Mouse (Mus musculus) right cerebral cortex, adult 18-20 months (tissue): ENCODE results near the gene Aebp1.
"Not testable (repeated sequence)": the region's sequence is repeated elsewhere in the genome, so short reads cannot be mapped to it uniquely, and the experiment has no call there.

ENCODE experiments used
- DNase-seq: peaks from one replicate; pipeline ENCODE4 v3.0.0; 2022; ENCODE audit warnings: mixed read lengths

The Aebp1 gene

GRCm38 (mm10) chr11:5856479-5857130 is 5.1 kb upstream of the Aebp1 start:
- DNase-seq: no peak

GRCm38 (mm10) chr11:5858723-5859122 is 3.0 kb upstream of the Aebp1 start:
- DNase-seq: no peak

DNA sequence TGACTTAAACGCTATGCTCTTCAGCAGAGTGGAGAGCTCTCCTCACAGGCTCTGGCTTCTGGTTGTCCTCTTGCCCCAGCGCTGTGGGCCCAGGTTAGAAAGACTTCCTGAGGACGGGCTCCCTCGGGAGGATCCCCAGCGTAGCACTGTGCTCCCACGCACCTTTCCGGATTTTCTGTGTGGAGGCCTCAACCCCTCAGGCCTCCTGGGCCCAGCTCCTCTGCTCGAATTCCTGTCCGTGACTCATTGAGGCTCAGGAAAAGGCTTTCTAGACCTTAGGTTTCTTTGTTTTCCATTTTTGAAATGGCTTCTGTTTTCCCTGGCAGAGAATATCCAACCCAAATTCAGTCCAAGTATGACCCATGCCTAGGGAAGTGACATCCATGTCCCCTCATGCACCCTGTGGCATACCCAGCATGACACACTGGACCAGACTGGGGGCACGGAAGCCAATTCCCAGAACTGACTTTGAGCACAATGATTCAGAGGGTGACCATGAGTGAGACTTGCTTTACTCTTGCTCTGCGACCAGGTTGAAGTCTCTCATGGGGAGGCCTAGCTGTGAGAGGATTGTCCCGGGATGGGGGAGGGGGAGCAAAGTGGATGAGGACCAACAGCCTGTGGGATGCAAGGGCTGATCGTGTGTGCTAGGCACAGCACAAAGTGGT is 1.7 kb upstream of the Aebp1 start:
- DNase-seq: no peak

GRCm38 (mm10) chr11:5860639-5861038 is 1.1 kb upstream of the Aebp1 start:
- no peak for DNase-seq

DNA sequence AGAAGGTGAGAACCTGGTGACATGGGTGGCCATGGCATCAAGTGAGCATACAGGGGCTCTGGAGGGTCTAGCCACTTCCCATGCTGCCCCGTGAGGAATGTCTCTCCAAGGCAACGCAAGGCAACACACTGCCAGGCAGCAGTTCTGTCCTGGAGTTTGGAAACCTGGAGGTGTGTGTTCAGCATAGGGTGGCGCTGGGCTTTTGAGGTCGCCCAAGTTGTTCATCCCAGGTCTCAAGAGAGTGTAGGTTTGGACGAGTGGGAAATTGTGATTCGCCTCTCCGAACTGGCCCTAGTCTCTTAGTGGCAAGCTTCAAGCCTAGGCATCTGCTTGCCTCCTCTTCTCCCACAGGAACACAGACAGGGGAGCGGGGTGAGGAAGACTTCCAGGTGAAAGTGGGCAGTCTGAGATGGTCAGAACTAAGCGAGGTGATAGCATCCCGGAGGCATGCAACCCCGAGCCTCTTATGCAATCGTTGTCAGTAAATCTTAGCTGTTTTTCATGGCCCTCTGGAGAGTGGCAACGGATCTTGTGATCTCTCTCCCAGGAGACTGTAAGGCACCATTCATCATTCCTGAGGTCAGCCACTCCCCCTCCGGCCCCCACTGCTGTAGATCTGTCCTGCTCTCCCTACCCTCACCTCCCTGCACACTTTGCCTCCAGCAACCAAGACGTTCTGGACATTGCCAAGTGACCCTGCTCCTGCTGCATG is 803 bp downstream of the Aebp1 start:
- no peak for DNase-seq

GRCm38 (mm10) chr11:5867196-5867595 is 5.4 kb downstream of the Aebp1 start:
- no peak for DNase-seq

DNA sequence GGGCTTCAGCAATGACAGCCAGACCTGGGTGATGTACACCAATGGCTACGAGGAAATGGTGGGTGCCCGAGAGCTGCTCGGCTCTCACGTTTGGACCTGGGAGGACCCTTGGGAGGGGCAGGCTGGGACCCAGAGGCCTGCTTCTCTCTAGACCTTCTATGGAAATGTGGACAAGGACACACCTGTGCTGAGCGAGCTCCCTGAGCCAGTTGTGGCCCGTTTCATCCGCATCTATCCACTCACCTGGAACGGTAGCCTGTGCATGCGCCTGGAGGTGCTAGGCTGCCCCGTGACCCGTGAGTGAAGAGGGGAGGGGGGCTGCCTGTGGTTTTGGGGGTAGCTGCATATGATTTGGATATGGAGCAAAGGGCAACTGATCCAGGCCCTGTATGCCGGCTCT is 6.6 kb downstream of the Aebp1 start:
- no peak for DNase-seq

- no peak for DNase-seq
Measured at GRCm38 (mm10) chr11:5869331-5869730, 7.6 kb downstream of the Aebp1 start.

DNA sequence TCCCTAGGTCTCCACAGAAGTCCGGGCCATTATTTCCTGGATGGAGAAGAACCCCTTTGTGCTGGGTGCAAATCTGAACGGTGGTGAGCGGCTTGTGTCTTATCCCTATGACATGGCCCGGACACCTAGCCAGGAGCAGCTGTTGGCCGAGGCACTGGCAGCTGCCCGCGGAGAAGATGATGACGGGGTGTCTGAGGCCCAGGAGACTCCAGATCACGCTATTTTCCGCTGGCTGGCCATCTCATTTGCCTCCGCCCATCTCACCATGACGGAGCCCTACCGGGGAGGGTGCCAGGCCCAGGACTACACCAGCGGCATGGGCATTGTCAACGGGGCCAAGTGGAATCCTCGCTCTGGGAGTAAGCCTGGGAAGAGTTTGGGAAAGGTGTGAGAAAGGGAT is 8.3 kb downstream of the Aebp1 start:
- DNase-seq: no peak

DNA sequence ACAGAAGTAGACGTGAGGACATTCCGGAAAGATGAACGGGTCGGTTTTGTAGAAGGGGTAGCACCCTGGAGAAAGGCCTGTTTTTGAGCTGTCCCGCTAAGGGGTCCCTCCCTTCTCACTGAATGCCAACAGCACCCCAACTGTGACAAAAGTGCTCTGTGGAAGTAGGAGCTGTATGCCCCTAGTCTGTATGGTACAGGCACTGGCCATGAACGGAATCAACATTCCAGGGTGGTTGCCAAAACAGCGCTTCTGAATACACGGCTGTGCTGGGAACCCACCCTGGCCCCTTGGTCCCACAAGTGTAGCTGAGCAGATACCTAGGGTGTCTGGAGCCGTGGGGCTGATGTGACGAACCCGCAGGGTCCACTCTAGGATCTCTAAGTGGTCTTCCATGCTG is 11.0 kb downstream of the Aebp1 start:
- DNase-seq: no peak

- no peak for DNase-seq
Measured at GRCm38 (mm10) chr11:5873192-5873591, 11.4 kb downstream of the Aebp1 start.

- no peak for DNase-seq
Measured at GRCm38 (mm10) chr11:5877421-5877820, 15.7 kb downstream of the Aebp1 start.

DNA sequence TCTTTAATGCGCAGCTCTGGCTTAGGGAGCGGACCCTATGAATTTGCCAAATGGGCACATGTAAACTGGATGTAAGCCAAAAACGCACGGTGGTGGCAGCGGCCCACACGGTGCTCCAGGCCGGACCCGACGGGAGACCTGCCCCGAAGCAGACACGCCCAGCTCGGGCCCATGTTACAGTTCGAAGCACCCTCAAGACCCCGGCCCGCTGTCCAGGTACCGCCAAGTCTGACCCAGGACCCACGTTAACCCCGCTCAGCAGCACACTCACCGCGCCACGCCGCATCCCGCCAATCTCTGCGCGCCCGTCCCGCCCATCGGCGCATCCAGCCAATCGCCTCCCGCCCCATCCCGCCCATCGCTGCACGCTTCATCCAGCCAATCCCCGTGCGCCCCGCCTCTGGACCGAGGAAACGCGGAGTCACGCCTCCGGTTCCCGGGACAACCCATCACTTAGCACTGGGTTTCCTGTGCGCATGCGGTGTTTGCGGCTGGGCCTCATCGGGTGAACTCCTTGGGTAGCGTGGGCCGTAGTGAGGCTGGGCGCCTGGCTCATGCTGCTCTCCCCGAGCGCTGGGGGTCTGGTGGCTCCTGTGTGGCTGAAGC is 16.3 kb downstream of the Aebp1 start, which contains the start of gene Pold2:
Gene Pold2, minus strand, starts transcription at position 372 of the 606 bp plus-strand sequence.
- peak; percentile 98 for DNase-seq

GRCm38 (mm10) chr11:5878661-5879060 is 16.9 kb downstream of the Aebp1 start:
- DNase-seq: no peak

DNA sequence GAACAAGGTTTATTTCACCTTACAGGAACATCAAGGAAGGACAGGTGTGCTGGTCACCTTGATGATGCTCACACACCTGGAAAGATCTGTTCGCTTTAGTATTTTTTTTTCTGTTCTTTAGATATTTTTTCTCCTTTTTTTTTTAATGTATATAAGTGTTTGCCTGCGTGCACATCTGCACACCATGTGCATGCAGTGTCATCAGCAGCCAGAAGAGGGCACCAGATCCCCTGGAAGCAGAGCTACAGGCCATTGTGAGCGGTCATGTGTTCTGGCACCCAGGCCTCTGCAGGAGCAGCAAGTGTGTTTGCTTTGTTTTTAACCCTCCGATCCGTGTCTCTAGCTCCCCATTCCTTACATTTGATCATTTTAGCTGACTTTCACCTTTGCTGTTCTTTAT is 18.2 kb downstream of the Aebp1 start:
- DNase-seq: peak; percentile 36

DNA sequence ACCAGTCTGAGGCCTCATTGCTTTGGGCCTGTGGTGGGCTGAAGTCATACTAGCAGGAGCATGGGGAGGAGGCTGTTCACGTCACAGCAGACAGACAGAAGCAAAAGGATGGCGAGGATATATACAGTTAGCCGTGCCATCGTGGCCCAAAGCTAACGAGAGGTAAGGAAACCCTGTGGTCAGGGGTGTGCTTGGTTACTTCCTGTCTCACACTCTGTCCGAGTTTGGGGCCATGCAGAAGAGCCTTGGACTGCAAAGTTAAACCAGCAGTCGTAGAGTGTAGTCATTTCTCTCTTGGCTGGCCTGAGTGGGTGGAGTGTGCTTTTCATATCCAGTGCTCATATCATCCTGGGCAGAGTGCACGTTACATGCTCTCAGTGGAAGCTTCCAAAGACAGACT is 20.8 kb downstream of the Aebp1 start:
- DNase-seq: no peak

GRCm38 (mm10) chr11:5886187-5886586 is 24.4 kb downstream of the Aebp1 start:
- peak; percentile 58 for DNase-seq

DNA sequence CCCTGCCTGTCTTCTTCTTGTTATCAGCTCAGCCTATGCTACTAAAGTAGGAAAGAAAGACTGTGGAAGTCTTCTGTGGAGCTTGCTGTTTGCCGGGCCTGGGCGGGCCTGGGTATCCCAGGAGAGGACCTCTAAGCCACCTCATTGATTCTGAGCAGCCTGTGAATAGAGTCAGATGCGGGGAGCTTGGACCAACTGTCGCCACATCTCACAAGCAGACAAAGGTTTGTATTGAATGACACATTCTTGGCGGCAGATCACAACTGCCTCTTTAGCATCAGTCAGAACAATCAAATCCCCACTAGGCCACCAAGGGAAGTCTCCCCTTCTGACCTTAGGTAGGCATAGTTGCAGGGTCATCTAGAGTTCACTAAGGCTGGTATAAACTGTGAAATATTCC is 25.5 kb downstream of the Aebp1 start:
- no peak for DNase-seq

- not testable (repeated sequence) for DNase-seq
Measured at GRCm38 (mm10) chr11:5888563-5888962, 26.8 kb downstream of the Aebp1 start.

- no peak for DNase-seq
Measured at GRCm38 (mm10) chr11:5892151-5892591, 30.4 kb downstream of the Aebp1 start.

DNA sequence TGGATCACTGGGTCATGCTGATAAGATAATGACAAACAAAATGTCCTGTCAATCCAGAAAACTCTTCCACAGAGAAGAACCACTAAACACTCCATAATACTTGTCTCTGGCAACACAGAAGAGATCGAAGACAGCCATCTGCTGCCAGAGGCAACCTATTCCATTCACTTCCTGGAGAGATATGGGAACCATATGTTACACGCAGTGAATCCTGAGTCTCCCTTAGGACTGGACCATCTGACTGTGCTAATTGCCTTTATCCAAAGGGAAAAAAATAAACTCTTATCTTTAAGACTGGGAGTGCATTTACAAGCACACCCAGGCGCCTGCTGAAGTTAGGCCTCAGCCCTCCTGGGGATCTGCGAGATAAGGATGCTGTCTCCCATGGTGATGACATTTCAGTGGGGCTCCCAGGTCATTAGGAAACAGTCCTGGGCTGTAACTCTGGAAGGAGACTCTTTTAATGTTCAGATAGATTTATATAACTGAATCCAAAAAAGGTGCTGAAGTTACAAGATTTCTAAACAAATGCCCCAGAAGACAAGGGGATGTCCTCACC is 31.1 kb downstream of the Aebp1 start:
- no peak for DNase-seq

GRCm38 (mm10) chr11:5893807-5894206 is 32.1 kb downstream of the Aebp1 start:
- DNase-seq: no peak

- DNase-seq: no peak
Measured at GRCm38 (mm10) chr11:5897230-5897629, 35.5 kb downstream of the Aebp1 start.
